Mouse (Mus musculus) ES-Bruce4 (cell line): ENCODE results near the gene Sox5.

ENCODE experiments used
- CTCF ChIP-seq: IDR thresholded peaks from one replicate; pipeline ENCODE4 v1.8.1; 2011; ENCODE audit warnings: low read depth, low read length
- POLR2A ChIP-seq: IDR thresholded peaks from one replicate; pipeline ENCODE4 v1.8.1; 2011; ENCODE audit warnings: low read length; ENCODE audit not compliant: insufficient read depth

DNA sequence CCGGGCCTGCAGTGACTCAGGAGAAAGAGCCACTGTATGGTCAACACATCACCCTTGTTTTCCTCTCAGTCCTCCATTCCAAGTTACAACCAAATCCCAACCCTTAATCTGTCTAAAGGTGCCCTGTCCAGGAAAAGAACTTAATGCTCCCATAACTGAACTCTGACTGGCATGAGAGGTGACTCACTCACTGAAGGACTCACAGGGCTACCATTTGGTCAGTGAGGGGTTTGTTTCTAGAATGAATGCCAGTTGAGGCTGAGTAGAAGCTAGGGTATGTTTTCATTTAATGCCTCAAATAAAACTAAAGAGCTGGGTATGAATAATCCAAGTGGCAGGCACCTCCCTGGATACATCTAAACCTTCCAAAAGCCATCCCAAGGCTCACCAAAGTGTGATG lies 484.6 kb downstream of the Sox5 start:
- no peak for TF ChIP-seq CTCF
- TF ChIP-seq POLR2A: no peak
